Mouse (Mus musculus) gastrocnemius, postnatal 10 days (tissue): ENCODE results near the gene Tmtc1. TPM values are rescaled to one million over a fixed set of nuclear protein-coding genes. Genes with fewer than 3 reads are reported as not detected.
A peak's percentile ranks its signal among the peaks of the same experiment; 100 is the strongest.

Experiments
- DNase-seq: peaks from one replicate; pipeline ENCODE4 v3.0.0; 2021; ENCODE audit warnings: mixed read lengths
- long read RNA-seq, 2 experiments: library from polyadenylated mRNA; stranded (forward); transcript quantifications; one replicate each; pipeline ENCODE4 v2.0.0; 2021
- total RNA-seq, 2 experiments: library from RNA; stranded (reverse); gene quantifications; 2 replicates each; pipeline ENCODE4 v1.2.3; 2021

The Tmtc1 gene
- total RNA-seq, result 10 to 100 TPM; 57.5 to 58.7 TPM
- long read RNA-seq, experiment 1, full-length matches to known transcripts, result 6 of 20 reads
- long read RNA-seq, experiment 1, partial matches to known transcripts, result 9 of 20 reads
- long read RNA-seq, experiment 1, other reads (novel, unspliced or antisense), result 5 of 20 reads
- long read RNA-seq, experiment 2, full-length matches to known transcripts, result 13 of 34 reads
- long read RNA-seq, experiment 2, partial matches to known transcripts, result 13 of 34 reads
- long read RNA-seq, experiment 2, other reads (novel, unspliced or antisense), result 8 of 34 reads

DNA sequence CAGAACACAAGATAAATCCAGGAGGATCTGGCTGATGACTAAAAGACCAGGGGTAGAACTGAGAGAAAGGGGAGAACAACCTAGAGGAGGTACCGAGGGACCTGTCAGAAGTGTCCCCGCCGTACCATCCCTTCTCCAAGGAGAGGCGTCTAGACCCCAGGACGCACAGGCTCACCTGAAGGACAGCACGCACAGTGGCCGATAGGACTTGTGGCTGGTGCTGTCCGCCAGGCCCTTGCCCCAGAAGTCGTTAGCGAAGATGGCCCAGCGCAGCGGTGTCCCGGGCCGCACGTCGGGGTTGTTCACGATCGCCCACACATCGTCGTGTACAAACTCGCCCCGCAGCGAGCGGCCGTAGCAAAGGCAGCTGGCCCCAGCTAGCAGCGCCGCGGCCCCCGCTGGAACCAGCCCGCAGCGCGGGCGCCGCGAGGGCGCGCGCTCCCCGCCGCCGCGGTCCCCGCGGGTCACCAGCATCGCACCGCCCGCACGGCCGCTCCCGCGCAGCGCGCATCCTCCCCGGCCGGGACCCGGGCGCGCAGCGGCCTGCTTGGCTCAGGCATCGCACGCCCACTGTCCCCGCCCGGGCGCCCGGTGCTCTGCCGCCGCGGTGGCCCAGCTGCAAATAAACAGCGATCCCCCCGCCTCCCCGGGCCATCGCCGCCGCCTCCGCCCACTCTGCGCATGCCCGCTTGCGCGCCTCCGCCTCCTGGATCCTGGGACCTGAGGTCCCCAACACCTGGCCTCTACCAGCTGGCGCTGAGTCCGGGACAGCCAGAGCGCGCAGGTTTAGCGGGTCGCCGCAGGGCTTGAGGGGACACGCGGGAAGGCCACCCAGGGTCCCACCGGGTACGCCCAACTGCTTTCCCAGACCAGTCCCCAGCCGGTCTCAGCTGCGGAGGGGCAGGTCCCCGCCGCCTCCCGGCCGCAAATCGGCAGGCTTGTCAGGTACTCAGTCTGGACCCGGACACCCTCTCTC is at the start of gene Tmtc1:
Tmtc1 (minus strand) TSS at position 664 of the 976 bp plus-strand sequence.
- peak; percentile 78 for DNase-seq

DNA sequence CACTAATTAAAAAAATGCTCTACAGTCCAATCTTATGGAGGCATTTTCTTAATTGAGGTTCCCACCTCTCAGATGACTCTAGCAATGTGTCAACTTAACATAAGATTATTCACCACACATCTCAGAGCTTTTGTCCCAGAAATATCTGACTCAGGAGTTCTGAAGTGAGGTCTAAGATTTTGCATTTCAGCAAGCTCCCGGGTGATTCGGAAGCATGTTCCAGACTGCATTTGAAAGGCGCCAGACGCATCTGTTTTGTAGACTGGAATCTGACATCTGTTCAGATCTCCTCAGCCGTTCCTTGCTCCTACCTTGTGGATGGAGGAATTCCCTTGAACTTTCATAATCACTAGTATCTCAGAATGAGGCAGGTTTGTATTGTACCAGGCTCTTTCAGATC is 47.7 kb upstream of the Tmtc1 start:
- no peak for DNase-seq

DNA sequence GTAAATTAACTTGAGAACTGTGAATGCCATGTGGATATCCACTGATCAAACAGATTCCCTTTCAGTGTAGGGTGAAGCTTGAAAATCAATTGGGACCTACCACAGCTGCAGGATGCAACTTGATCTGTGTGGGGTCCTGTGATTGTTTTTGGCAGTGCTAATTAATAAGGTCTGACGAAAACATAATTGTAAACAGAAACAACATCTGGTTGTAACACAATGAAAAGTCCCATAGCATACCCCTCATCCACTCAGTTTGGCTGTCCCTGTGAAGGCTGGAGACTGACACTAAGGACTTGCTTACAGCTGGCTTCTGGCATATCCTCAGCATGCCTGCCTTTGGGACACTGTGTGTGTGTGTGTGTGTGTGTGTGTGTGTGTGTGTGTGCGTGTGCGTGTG is 42.6 kb upstream of the Tmtc1 start:
- DNase-seq, result no peak

DNA sequence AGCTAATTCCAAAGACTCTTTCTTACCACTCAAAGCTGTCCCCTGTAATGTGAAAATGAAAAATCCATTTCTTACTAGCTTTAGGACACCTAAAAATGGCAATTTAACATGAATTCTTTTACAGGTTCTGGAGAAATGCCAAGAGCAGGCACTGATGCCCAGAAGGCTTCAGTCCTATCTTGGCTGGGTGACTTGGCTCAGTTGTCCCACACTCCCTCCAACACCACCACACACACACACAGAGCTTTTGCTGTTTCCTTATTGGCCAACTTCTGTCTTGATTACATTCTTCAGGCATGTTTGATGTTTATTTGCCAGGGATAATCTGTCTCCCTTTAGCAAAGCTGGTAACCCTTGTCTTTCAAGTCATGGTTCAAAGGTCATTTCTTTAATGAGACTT is 37.7 kb upstream of the Tmtc1 start:
- no peak for DNase-seq

DNA sequence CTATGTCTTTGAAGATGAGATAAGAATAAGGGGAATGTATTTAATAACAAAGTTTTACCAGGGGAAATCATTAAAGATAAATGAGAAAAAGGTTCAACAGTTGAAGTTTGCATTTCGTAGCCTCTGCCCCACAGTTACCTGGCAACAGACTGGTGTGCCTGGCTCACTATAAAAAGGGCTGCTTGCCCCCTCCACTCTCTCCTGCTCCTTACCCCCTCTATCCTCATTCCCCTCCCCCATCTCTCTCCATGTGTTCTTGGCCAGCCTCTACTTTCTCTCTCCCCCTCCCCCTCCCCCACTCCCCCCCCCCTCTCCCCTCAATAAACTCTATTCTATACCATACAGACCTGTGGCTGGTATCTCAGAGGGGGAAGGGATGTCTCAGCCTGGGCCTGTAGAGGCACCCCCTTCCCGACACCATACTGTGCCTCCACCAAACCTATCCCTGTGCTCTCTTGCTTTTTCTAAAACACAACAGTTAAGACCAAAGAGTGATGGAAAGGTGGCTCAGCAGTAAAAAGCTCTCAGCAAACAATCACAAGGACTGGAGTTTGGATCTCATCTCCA is 35.6 kb upstream of the Tmtc1 start:
- DNase-seq, result no peak

DNA sequence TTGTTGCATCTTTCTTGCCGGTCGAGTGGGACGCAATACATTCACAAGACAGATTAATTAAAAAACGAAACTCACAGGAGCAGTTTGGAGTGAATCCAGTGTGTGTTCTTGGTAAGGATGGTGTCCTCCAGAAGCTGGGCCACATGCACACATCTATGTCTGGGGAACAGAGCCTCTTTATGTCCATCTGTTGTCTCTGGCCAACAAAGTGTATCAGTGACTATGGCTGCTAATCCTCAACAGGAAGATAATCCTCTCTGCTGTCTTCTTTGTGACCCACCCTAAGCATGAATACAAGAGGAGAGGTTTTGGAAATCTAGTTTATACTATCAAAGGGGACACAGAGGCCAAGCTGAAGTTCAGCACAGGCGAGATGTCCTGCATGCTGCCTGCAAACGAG is 34.2 kb upstream of the Tmtc1 start:
- DNase-seq, result no peak

DNA sequence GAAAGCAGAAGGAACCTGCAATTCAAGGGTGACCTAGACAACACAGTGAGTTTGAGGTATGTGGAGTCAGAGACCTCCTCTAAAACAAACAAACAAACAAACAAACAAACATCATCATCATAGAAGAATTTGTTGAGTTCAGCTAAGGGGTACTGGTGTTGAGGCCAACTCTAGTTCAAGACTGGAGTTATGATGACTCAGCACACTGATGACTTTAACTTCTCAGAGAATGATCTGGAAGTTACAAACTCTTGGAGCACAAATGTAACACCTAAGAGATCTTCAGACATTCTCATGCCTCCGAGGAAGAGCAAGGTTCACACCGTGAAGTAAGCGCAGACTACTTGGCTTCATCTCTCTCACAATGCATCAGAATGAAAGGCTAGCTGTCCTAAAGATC is 28.1 kb upstream of the Tmtc1 start:
- no peak for DNase-seq

DNA sequence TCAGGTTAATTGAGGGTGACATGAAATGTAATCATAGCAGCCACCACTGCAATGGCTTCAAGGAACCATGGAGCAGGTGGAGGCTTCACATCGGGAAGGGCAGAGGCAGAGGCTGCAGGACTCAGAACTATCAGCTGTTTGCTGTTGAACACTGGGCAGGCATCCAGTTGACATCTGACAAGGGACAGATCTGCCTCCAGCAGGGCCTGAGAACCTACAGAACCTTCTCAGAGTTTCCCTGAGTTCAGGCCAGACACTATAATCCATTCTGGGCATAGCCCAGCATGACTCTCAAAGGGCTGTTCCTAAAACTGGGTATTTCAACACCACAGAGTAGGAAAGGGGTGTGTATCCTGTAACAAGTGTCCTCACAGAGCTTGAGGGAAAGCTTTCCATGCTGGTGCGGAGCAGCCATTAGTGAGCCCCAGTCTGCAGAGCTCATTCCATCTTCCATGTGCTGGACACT is 23.8 kb upstream of the Tmtc1 start:
- peak; percentile 72 for DNase-seq

DNA sequence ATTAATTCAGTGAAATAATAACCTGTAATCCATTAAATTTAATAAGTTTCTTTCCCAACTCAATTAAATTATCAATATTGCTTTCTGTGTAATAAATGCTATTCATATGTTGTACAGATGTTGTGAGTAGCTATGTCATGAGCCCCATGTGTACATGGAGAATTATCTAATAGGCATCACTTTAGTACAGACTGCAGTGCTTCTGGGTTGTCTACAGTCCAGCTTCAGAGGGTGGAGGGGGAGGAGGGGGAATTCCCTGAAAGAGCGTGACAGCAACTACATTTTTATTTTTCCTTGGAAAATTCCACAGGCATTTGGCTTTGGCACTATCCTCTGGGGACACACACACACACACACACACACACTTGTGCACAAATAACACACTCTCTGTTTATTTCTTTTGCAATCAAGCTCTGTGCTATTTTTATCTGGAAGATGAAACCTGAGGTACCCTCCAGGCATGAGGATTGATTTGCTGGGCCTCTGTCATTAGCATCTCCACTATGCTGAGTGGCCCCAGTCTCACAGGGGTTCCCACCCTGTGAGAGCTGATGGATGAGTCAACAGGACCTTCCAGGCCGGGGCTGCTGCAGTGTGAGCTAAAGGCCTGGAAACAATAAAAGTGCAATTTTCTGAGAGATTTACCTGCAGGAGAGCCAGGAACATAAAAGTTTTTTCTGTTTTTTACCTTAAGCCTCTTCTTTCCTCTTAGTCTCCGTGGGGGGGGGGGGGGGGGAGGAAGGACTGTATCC is 23.2 kb upstream of the Tmtc1 start:
- peak; percentile 9 for DNase-seq

DNA sequence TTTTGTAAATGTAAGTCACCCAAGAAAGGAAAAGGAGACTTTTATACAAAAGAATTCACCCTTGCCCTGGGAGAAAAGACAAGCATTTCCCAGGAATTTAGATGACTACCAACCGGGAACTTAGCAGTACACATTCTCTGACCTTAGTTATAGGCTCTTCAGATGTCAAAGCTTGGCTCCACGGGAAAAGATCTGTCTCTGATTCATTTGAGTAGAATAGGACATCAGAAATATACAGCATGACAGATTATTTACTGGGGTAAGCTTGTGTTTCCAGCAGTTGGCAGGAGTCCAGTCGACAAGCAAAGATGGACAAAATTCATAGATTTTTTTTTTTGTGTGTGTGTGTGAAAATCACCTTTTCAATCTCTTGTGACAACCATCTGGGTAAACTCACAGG is 15.4 kb upstream of the Tmtc1 start:
- no peak for DNase-seq

DNA sequence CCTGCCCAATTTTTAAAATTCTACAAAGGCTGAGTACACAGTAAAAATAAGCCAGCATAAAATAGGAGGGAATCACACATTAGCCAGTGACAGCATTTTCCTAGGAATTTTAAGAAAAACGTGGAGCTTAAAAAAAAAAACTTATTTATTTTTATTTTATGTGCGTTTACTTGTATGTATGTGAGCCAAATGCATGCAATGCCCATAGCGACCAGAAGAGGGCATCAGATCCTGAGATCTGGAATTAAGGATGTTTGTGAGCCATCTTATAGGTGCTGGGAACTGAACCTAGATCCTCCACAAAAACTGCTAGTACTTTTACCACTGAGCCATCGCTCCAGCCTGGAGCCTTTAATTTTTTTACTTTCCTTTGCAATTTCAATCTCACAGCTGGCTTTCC is 11.3 kb upstream of the Tmtc1 start:
- no peak for DNase-seq

DNA sequence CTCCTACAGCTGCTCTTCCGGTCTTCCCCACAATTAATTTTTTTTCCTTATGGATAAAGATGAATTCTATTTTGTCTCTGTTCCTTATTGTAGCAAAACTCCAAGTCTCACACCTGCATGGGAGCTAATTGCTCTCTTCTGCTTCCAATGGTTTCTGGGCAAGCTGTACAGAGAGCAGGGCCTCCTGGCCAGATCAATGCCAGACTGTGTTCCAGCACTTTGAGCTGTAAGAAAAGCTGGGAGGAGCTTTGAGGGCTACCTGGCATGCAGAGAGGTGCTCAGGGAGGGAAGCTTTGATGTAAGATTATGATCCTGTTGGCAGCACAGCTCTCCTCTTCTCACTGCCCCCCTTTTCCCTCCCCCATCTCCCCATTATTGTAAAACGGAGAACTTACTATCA is 10.6 kb upstream of the Tmtc1 start:
- DNase-seq, result no peak

DNA sequence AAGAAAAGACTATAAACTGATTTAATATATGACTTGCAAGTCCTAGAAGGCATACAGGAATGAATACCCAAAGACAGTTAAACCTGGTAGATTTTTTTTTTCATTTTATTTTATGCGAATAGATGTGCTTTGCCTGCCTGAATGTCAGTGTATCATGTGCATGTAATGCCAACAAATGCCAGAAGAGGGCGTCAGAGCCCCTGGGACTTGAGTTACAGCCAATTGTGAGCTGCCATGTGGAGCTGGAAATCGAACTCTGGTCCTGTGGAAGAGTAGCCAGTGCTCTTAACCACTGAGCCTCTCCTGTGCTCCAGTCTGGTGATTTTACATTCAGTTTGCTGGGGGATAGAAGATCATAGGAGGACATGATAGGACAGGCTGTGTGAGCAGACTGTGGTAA is 4.0 kb upstream of the Tmtc1 start:
- DNase-seq, result no peak

DNA sequence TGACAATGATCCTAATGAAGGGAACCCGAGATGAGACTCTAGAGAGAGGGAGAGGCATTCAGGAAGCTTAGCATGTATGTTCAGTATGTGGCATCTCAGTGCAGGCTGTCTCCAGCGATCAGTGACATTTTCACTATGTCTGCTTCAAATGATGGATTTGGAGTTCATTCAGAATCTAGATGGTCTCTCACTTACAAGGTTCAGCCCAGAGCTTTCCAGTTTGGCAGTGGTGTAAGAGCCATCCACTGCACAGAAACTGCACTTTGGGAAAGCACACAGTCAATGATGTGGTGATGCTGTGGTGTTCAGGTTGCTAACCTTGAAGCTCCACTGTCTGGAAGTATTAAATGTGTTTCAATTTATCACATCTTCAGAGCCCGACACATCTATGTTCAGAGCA is 1.9 kb upstream of the Tmtc1 start:
- DNase-seq, result no peak

DNA sequence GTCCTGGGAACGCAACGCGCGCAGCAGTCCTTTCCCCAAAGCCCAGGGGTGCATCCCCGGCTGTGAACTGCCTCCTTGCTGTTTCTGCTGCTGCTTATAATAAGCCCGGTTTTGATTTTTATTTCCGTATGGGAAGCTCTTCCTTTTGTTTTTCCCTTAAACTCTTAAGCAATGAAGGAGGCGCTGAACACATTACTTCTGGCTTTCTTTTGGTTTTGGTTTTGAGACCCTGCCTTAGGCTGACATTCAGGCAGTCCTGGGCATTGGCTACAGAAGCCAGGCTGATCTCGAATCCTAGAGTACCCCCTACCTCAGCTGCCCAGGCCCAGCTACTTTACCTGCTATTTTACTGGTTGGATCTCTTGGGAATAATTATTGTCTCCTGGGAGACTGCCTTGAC is 607 bp upstream of the Tmtc1 start:
- no peak for DNase-seq

DNA sequence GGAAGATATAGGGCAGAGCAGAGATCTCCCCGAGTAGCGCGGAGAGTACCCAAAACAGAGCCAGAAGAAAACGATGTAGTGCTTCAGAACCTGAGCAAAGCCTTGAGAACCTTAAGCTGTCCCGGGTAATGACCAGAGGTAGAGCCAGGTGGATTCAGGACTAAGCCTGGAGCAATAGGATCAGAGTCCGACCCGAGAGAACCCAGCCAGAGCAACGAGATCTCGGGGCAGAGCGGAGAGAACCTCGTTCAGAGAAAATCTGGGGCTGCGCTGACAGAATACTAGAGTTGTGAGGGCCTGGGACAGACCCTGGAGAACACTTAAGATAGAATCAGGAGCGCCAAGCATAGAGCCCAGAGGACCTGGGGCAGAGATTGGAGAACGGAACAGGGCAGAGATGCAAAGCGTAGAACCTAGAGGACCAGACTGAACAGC is 881 bp downstream of the Tmtc1 start:
- peak; percentile 21 for DNase-seq

DNA sequence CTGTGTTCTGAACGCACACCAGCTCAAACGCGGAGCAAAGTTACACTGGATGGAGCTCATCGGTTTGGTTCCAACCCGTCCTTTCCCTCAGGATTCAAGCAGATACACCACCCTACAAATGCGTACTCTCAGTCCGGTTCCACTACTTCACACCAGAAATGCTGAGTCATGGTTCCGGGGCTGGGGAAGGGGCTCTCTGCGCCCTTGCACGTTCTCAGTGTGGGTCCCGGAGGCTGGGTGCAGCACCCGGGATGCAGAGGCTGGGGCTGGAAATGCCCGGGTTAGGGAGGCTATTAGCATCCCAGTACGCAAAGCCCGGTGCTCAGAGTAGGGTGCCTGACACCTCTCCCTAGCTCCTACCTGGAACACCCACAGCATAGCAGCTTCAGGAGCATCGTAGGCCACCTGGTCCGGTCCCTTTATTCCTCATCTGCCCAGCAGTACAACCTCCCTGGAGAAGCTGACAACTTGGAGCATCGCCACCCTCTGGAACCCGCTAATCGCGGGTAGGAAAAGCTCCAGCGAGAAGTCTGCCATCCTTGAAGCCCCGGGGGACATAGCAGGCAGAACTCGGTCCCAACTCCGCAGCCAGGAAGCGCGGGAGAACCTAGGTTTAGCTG is 1.4 kb downstream of the Tmtc1 start:
- DNase-seq, result peak; percentile 37

DNA sequence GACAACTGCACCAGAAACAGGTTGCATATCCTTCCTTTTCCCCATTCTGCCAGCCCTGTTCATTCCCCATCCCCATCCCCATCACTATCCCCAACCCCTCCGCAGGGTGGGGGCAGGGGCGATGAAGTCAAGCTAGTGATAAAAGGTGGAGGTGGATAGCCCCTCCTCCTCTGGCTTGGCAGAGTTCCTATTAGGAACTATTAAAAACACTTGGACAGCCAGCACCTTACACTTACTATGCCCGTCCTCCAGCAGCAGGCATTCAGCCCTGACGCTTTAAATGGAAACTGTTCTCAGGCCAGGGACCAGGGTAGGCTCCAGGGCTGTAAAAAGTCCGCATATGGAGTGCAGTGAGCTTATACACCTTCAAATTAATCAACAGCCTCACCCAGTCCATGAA is 2.3 kb downstream of the Tmtc1 start:
- peak; percentile 11 for DNase-seq

DNA sequence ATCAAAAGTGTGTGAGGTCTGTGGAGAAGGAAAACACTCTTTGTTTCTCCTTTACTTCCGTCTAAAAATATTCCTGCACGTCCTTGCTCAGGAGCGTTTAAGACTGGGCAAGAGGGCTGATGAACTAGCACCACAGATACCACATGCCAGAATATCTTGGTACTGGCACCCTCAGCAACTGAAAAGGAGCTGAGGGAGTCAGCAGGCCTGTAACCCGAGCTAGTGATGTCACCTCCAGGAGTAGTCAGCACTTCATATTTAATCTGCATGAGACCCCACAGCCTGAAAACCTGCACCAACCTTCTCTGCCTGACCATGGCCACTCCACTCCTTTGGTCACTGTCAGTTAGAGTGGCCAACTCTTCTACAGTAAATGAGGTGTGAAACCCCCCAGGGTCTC is 5.1 kb downstream of the Tmtc1 start:
- no peak for DNase-seq

DNA sequence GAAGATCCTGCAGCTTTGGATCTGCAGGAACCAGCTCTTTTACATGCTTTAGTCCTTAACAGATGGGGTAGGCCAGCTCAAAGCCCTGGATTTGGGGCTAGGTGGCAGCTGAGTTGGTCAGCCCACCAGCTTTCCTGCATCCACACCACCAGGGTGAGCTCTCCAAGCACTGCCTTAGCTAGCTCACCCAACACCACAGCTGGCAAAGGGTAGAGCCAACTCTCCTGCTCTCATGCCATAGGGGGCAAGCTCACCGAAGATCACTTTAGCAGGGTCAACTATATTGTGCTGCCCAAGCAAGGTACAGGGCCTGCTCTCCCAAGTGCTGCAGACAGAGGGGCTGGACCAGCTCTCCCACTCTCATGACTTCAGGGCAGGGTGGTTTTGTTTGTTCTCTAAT is 6.6 kb downstream of the Tmtc1 start:
- no peak for DNase-seq

DNA sequence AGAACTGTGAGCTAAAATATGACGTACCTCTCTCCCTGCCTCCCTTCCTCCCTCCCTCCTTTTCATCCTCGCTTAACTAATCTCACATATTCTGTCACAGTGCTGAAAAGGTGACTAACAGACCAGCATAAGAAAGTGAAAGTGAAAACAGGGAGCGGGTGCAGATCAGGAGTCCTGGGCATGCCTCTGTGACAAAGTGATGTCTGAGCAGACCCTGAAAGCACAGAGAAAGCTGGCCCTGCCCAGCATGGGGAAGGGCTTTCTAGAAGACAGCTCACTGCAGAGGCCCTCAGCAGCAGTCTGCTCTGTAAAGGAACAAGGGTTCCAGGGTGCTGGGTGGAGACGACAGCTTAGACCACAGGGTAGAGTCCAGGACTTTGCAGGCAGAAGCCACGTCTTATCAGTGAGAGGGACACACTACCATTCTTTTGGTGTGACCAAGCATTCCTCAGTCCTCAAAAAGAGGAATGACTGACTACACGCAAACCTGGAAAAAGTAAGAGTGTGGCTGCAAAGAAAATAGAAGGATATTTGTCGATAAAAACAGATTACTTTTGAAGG is 7.7 kb downstream of the Tmtc1 start:
- DNase-seq, result no peak

DNA sequence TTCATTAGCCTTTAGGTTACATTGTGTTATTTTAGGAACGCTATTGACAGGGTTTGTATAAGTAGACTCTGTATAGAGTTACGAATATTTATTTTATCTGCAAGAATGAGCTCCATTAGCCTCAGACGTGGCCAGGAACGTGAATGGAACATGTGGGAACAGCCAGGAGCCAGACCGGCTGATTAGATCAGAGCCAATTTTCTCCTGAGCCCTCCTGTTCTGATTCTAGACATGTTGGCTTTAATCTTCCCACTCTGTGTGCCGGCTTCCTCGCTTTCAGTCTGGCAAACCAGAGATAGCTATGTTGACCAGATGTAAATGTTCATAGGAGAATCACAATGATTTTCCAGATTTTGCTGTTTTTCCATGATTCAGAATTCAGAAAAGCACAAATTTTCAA is 22.6 kb downstream of the Tmtc1 start:
- no peak for DNase-seq
